Mouse (Mus musculus) midbrain, embryonic 14.5 days (tissue): ENCODE measurements at regions not wholly inside any gene's neighbourhood (a gene's known extent, or its start where the extent isn't known, plus 50 kb on each side); places are given as distances from the start of the nearest gene placed in this dataset.
"Not testable (repeated sequence)": the region's sequence is repeated elsewhere in the genome, so short reads cannot be mapped to it uniquely, and the experiment has no call there.

Source experiments
- ATAC-seq: fragments of 200-750 bp; cut with Nextera tagmentation; 2 replicates; pipeline ENCODE4 v1.8.0; 2017; ENCODE audit warnings: moderate number of reproducible peaks, moderate library complexity; ENCODE audit not compliant: low FRiP score, low TSS enrichment
- DNase-seq: peaks from one replicate; pipeline ENCODE4 v3.0.0-alpha.2; 2015
- H3K27ac ChIP-seq: fragments of 300-500 bp; sonication (generic); replicated peaks from 2 replicates; pipeline ENCODE4 v1.5.1; 2014; ENCODE audit warnings: mild to moderate bottlenecking, low read depth, low read length, moderate library complexity
- H3K27me3 ChIP-seq: fragments of 300-500 bp; sonication (generic); 2 replicates; pipeline ENCODE4 v1.6.1; 2014; ENCODE audit warnings: low read length, control low read depth, mixed read lengths; ENCODE audit not compliant: control insufficient read depth, insufficient read depth
- H3K36me3 ChIP-seq: fragments of 300-500 bp; sonication (generic); 2 replicates; pipeline ENCODE4 v1.6.1; 2014; ENCODE audit warnings: low read length, control low read depth; ENCODE audit not compliant: control insufficient read depth, insufficient read depth
- H3K4me1 ChIP-seq: fragments of 300-500 bp; sonication (generic); 2 replicates; pipeline ENCODE4 v1.6.1; 2014; ENCODE audit warnings: mild to moderate bottlenecking, antibody characterized with exemption, low read length, control low read depth; ENCODE audit not compliant: control insufficient read depth, insufficient read depth
- H3K4me2 ChIP-seq: fragments of 300-500 bp; sonication (generic); 2 replicates; pipeline ENCODE4 v1.6.1; 2014; ENCODE audit warnings: mild to moderate bottlenecking, low read length, moderate library complexity
- H3K4me3 ChIP-seq: fragments of 300-500 bp; sonication (generic); replicated peaks from 2 replicates; pipeline ENCODE4 v1.5.1; 2014; ENCODE audit warnings: low read depth, low read length
- H3K9ac ChIP-seq: fragments of 300-500 bp; sonication (generic); replicated peaks from 2 replicates; pipeline ENCODE4 v1.6.1; 2014; ENCODE audit warnings: mild to moderate bottlenecking, low read length, moderate library complexity
- H3K9me3 ChIP-seq: fragments of 300-500 bp; sonication (generic); 2 replicates; pipeline ENCODE4 v1.6.1; 2016; ENCODE audit warnings: low read length, control low read depth, mixed read lengths; ENCODE audit not compliant: control insufficient read depth
- WGBS: fragments of 180-500 bp; shearing (Covaris S2); extraction: QIAGEN DNeasy Blood & Tissue Kit; methylation state at CpG from one replicate; pipeline ENCODE4 v1.1.7; 2014; 5-methylcytosine and 5-hydroxymethylcytosine counted together

GRCm38 (mm10) chr17:16665253-16665652 lies 398.7 kb upstream of the Zfp960 start:
- Histone ChIP-seq H3K36me3 (no peaks in the 10 kb centered on the region), H3K27ac (no peak overlapping the region), H3K4me1 (no peaks in the 10 kb centered on the region; the same call in 1 of the 2 replicates), H3K27me3 (no peaks in the 10 kb centered on the region), H3K4me3 (no peak overlapping the region), H3K4me2 (no peak overlapping the region), H3K9me3 (no peaks in the 10 kb centered on the region), H3K9ac (no peak overlapping the region)
- ATAC-seq (no peak), DNase-seq (no peak)

GRCm38 (mm10) chr17:16667606-16668005 lies 396.3 kb upstream of the Zfp960 start:
- no peaks in the 10 kb centered on the region; the same call in 1 of the 2 replicates for H3K4me1 ChIP-seq
- no peak overlapping the region for H3K27ac ChIP-seq
- no peak overlapping the region for H3K4me3 ChIP-seq
- H3K9me3 ChIP-seq = no peaks in the 10 kb centered on the region
- no peak overlapping the region for H3K9ac ChIP-seq
- peak; percentile 57 for DNase-seq
- 83% methylated on average over 1 of the region's 1 CpGs for WGBS
- no peak for ATAC-seq
- H3K27me3 ChIP-seq = no peaks in the 10 kb centered on the region
- no peaks in the 10 kb centered on the region for H3K36me3 ChIP-seq
- H3K4me2 ChIP-seq = no peak overlapping the region

DNA sequence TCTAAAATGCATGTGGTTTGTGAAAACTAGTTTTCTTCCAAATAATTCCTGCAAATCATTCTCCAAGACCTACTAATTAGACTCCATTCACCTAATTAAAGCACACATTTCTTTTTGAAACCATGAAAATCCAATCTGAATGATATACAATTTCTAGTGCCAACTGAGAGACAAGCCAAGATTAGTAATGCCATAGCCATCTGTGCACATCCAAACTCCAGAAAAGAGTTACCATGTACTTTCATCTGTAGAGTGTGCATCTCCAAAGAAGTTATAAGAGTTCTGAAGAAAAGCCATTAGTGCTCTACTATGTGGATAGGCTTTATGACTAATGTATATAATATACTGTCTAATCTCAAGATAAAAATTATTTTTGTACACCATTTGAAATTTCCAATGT lies 359.7 kb upstream of the Zfp960 start:
- Histone ChIP-seq H3K27me3 (no peaks in the 10 kb centered on the region), H3K36me3 (no peaks in the 10 kb centered on the region), H3K9me3 (no peaks in the 10 kb centered on the region), H3K9ac (no peak overlapping the region), H3K4me2 (no peak overlapping the region), H3K27ac (no peak overlapping the region), H3K4me1 (no peaks in the 10 kb centered on the region), H3K4me3 (no peak overlapping the region)
- DNase-seq = no peak
- ATAC-seq = no peak

- H3K4me3 ChIP-seq = no peak overlapping the region
- no peak overlapping the region for H3K27ac ChIP-seq
- WGBS = 84% methylated on average over 1 of the region's 1 CpGs
- no peak overlapping the region for H3K4me2 ChIP-seq
- H3K36me3 ChIP-seq = no peaks in the 10 kb centered on the region
- H3K27me3 ChIP-seq = no peaks in the 10 kb centered on the region
- ATAC-seq (no peak), DNase-seq (no peak)
- no peaks in the 10 kb centered on the region for H3K9me3 ChIP-seq
- H3K4me1 ChIP-seq = no peaks in the 10 kb centered on the region
- H3K9ac ChIP-seq = no peak overlapping the region
Measured at GRCm38 (mm10) chr17:16705890-16706289, 358.0 kb upstream of the Zfp960 start.

DNA sequence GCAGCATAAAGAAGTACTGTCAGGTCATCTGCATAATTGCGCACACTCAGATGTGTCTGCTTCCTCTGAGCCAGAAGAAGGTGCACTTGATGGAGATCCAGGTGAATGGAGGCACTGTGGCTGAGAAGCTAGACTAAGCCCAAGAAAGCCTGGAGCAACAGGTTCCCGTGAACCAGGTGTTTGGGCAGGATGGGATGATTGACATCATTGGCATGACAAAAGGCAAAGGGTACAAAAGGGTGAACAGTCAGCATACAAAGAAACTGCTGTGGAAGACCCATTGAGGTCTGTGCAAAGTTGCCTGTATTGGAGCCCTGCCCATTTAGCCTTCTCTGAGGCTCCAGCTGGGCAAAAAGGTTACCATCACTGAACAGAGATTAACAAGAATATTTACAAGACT lies 337.0 kb upstream of the Zfp960 start:
- Histone ChIP-seq H3K4me2 (no peak overlapping the region), H3K9me3 (no peaks in the 10 kb centered on the region), H3K27me3 (no peaks in the 10 kb centered on the region), H3K27ac (no peak overlapping the region), H3K4me3 (no peak overlapping the region), H3K9ac (no peak overlapping the region), H3K36me3 (no peaks in the 10 kb centered on the region), H3K4me1 (no peaks in the 10 kb centered on the region)
- DNase-seq (no peak), ATAC-seq (no peak)
- WGBS = 86% methylated on average over 2 of the region's 2 CpGs

- Histone ChIP-seq H3K4me3 (no peak overlapping the region), H3K4me1 (0 out of 2 replicates have a peak, but pooled peaks cover 2% of the 10 kb centered on the region), H3K9me3 (no peaks in the 10 kb centered on the region), H3K4me2 (no peak overlapping the region), H3K27ac (peak overlapping the region; percentile 41; the same call in 1 of the 2 replicates), H3K9ac (no peak overlapping the region), H3K27me3 (no peaks in the 10 kb centered on the region), H3K36me3 (no peaks in the 10 kb centered on the region)
- ATAC-seq = peak; percentile 62; the same call in 1 of the 2 replicates
- peak; percentile 58 for DNase-seq
- 52% methylated on average over 4 of the region's 4 CpGs for WGBS
Measured at GRCm38 (mm10) chr17:16753090-16753489, 310.8 kb upstream of the Zfp960 start.

- not testable (repeated sequence) for ATAC-seq, H3K9ac ChIP-seq, H3K36me3 ChIP-seq, H3K4me2 ChIP-seq, H3K4me1 ChIP-seq, DNase-seq, H3K27me3 ChIP-seq, H3K4me3 ChIP-seq, H3K9me3 ChIP-seq, H3K27ac ChIP-seq
- 88% methylated on average over 7 of the region's 7 CpGs for WGBS
Measured at GRCm38 (mm10) chr17:16770587-16770986, 293.3 kb upstream of the Zfp960 start.

- ATAC-seq = no peak
- 58% methylated on average over 5 of the region's 5 CpGs for WGBS
Measured at GRCm38 (mm10) chr17:16798316-16798715, 265.6 kb upstream of the Zfp960 start.

DNA sequence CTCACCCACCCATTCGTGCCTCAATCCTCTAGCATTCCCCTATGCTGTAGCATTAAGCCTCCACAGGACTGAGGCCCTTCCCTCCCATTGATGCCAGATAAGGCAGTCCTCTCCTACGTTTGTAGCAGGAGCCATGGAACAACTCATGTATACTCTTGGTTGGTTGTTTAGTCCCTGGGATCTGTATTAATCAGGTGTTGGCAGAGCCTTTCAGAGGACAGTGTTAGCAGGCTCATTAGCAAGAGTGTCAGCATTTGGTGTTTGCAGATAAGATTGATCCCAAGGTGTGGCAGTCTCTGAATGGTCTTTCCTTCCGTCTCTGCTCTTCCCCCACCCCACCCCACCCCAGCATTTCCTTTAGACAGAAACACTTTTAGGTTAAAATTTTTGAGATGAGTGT lies 258.9 kb upstream of the Zfp960 start:
- 52% methylated on average over 3 of the region's 3 CpGs for WGBS
- ATAC-seq (no peak), DNase-seq (no peak)
- Histone ChIP-seq H3K27ac (no peak overlapping the region), H3K4me1 (no peaks in the 10 kb centered on the region), H3K4me3 (no peak overlapping the region), H3K9ac (no peak overlapping the region), H3K9me3 (no peaks in the 10 kb centered on the region), H3K4me2 (no peak overlapping the region), H3K36me3 (no peaks in the 10 kb centered on the region), H3K27me3 (no peaks in the 10 kb centered on the region)

More at GRCm38 (mm10) chr17:16798316-16798715, 265.6 kb upstream of the Zfp960 start:
- H3K27ac ChIP-seq = no peak overlapping the region
- no peaks in the 10 kb centered on the region for H3K9me3 ChIP-seq
- H3K9ac ChIP-seq = no peak overlapping the region
- no peak overlapping the region for H3K4me3 ChIP-seq
- H3K4me1 ChIP-seq = no peaks in the 10 kb centered on the region
- no peak for DNase-seq
- no peak overlapping the region for H3K4me2 ChIP-seq
- no peaks in the 10 kb centered on the region for H3K27me3 ChIP-seq
- no peaks in the 10 kb centered on the region for H3K36me3 ChIP-seq
